Mouse (Mus musculus): ENCODE data around the gene Ephb2.

- TF ChIP-seq CTCF (IDR thresholded peaks at IDR 0.05; ENCODE audit: low read depth) (no peak), EP300 (optimal IDR thresholded peaks at IDR 0.05) (no peak)
These were observed 233.7 kb downstream of the Ephb2 start for GRCm38 (mm10) chr4:136602018-136602554.
